Mouse (Mus musculus): ENCODE data around the gene Paox. TPM values are rescaled to one million over a fixed set of nuclear protein-coding genes. Genes with fewer than 3 reads are reported as not detected.
A peak's percentile ranks its signal among the peaks of the same experiment; 100 is the strongest.

The Paox gene
- polyA plus RNA-seq, 1 experiment from 2014 or later = 8.8 TPM

GRCm38 (mm10) chr7:140153383-140153782 lies 37.8 kb downstream of the Paox start:
- peak; percentile 35 for DNase-seq (ENCODE audit: low spot score)
- 11% methylated on average over 28 of the region's 28 CpGs for WGBS
- H3K4me3 ChIP-seq (ENCODE audit: low read depth, low read length) = peak overlapping the region; percentile 36
- H3K9ac ChIP-seq (ENCODE audit: low read length) = peak overlapping the region; percentile 67
- no peak overlapping the region for H3K27ac ChIP-seq (ENCODE audit: low read depth, low read length)
- no peaks in the 10 kb centered on the region for H3K36me3 ChIP-seq (ENCODE audit: control insufficient read depth, insufficient read depth, low read length)
- H3K9me3 ChIP-seq (replicated peaks; ENCODE audit: control insufficient read depth, low read length) = no peaks in the 10 kb centered on the region
- ATAC-seq = peak; percentile 47; the same call in 1 of the 2 replicates
- peaks cover 6% of the 10 kb centered on the region; the same call in 1 of the 2 replicates for H3K4me1 ChIP-seq (ENCODE audit: control insufficient read depth, insufficient read depth, low read length)
- no peaks in the 10 kb centered on the region for H3K27me3 ChIP-seq (replicated peaks; ENCODE audit: control insufficient read depth, insufficient read depth, low read length)
- H3K4me2 ChIP-seq (ENCODE audit: low read length) = peak overlapping the region; percentile 55

- H3K4me1 ChIP-seq (ENCODE audit: control insufficient read depth, insufficient read depth, low read length) = peaks cover 6% of the 10 kb centered on the region; the same call in 1 of the 2 replicates
- peak overlapping the region; percentile 67 for H3K9ac ChIP-seq (ENCODE audit: low read length)
- H3K27ac ChIP-seq (ENCODE audit: low read depth, low read length) = no peak overlapping the region
- 20% methylated on average over 4 of the region's 4 CpGs for WGBS
- no peaks in the 10 kb centered on the region for H3K27me3 ChIP-seq (replicated peaks; ENCODE audit: control insufficient read depth, insufficient read depth, low read length)
- DNase-seq (ENCODE audit: low spot score) = peak; percentile 5
- ATAC-seq = peak; percentile 13
- peak overlapping the region; percentile 36 for H3K4me3 ChIP-seq (ENCODE audit: low read depth, low read length)
- H3K36me3 ChIP-seq (ENCODE audit: control insufficient read depth, insufficient read depth, low read length) = no peaks in the 10 kb centered on the region
- peak overlapping the region; percentile 55 for H3K4me2 ChIP-seq (ENCODE audit: low read length)
- no peaks in the 10 kb centered on the region for H3K9me3 ChIP-seq (replicated peaks; ENCODE audit: control insufficient read depth, low read length)
Observed at GRCm38 (mm10) chr7:140153829-140154217, 38.2 kb downstream of the Paox start.

- H3K4me2 ChIP-seq (ENCODE audit: low read length) = peak within 1 kb of the TSS; percentile 55
- under 1% methylated on average over 28 of the region's 28 CpGs for WGBS
- no peaks in the 10 kb centered on the region for H3K27me3 ChIP-seq (replicated peaks; ENCODE audit: control insufficient read depth, insufficient read depth, low read length)
- peak within 1 kb of the TSS; percentile 36 for H3K4me3 ChIP-seq (ENCODE audit: low read depth, low read length)
- peaks cover 6% of the 10 kb centered on the region; the same call in 1 of the 2 replicates for H3K4me1 ChIP-seq (ENCODE audit: control insufficient read depth, insufficient read depth, low read length)
- H3K9ac ChIP-seq (ENCODE audit: low read length) = peak within 1 kb of the TSS; percentile 67
- DNase-seq (ENCODE audit: low spot score) (peak; percentile 55), ATAC-seq (peak; percentile 63)
- peak within 1 kb of the TSS; percentile 60; the same call in 1 of the 2 replicates for H3K27ac ChIP-seq (ENCODE audit: low read depth, low read length)
- H3K36me3 ChIP-seq (ENCODE audit: control insufficient read depth, insufficient read depth, low read length) = no peaks in the 10 kb centered on the region
- no peaks in the 10 kb centered on the region for H3K9me3 ChIP-seq (replicated peaks; ENCODE audit: control insufficient read depth, low read length)
Observed at GRCm38 (mm10) chr7:140154218-140154927, 38.8 kb downstream of the Paox start, which contains the start of gene Sprn. Gene Sprn (minus strand): TSS chr7:140154877.

GRCm38 (mm10) chr7:140160363-140160762 lies 44.8 kb downstream of the Paox start:
- Histone ChIP-seq H3K27ac (ENCODE audit: low read depth, low read length) (no peak overlapping the region), H3K4me2 (ENCODE audit: low read length) (no peak overlapping the region), H3K4me3 (ENCODE audit: low read depth, low read length) (no peak overlapping the region), H3K9ac (ENCODE audit: low read length) (no peak overlapping the region), H3K9me3 (replicated peaks; ENCODE audit: control insufficient read depth, low read length) (no peaks in the 10 kb centered on the region), H3K4me1 (ENCODE audit: control insufficient read depth, insufficient read depth, low read length) (no peaks in the 10 kb centered on the region), H3K27me3 (replicated peaks; ENCODE audit: control insufficient read depth, insufficient read depth, low read length) (no peaks in the 10 kb centered on the region), H3K36me3 (ENCODE audit: control insufficient read depth, insufficient read depth, low read length) (no peaks in the 10 kb centered on the region)
- 80% methylated on average over 3 of the region's 3 CpGs for WGBS
- DNase-seq (ENCODE audit: low spot score) (no peak), ATAC-seq (no peak)

GRCm38 (mm10) chr7:140164664-140165063 lies 49.1 kb downstream of the Paox start, which contains the start of gene Olfr522:
Gene Olfr522 (minus strand): TSS chr7:140164764.
- no peaks in the 10 kb centered on the region for H3K27me3 ChIP-seq (replicated peaks; ENCODE audit: control insufficient read depth, insufficient read depth, low read length)
- H3K4me2 ChIP-seq (ENCODE audit: low read length) = no peak within 1 kb of the TSS
- no peak within 1 kb of the TSS for H3K9ac ChIP-seq (ENCODE audit: low read length)
- 76% methylated on average over 7 of the region's 7 CpGs for WGBS
- no peaks in the 10 kb centered on the region for H3K9me3 ChIP-seq (replicated peaks; ENCODE audit: control insufficient read depth, low read length)
- H3K36me3 ChIP-seq (ENCODE audit: control insufficient read depth, insufficient read depth, low read length) = no peaks in the 10 kb centered on the region
- DNase-seq (ENCODE audit: low spot score) = no peak
- H3K27ac ChIP-seq (ENCODE audit: low read depth, low read length) = no peak within 1 kb of the TSS
- no peak within 1 kb of the TSS for H3K4me3 ChIP-seq (ENCODE audit: low read depth, low read length)
- H3K4me1 ChIP-seq (ENCODE audit: control insufficient read depth, insufficient read depth, low read length) = no peaks in the 10 kb centered on the region
- ATAC-seq = no peak

- Histone ChIP-seq H3K9me3 (replicated peaks; ENCODE audit: control insufficient read depth, low read length) (no peaks in the 10 kb centered on the region), H3K27ac (ENCODE audit: low read depth, low read length) (no peak overlapping the region), H3K4me3 (ENCODE audit: low read depth, low read length) (no peak overlapping the region), H3K36me3 (ENCODE audit: control insufficient read depth, insufficient read depth, low read length) (no peaks in the 10 kb centered on the region), H3K4me1 (ENCODE audit: control insufficient read depth, insufficient read depth, low read length) (no peaks in the 10 kb centered on the region), H3K4me2 (ENCODE audit: low read length) (no peak overlapping the region), H3K27me3 (replicated peaks; ENCODE audit: control insufficient read depth, insufficient read depth, low read length) (no peaks in the 10 kb centered on the region), H3K9ac (ENCODE audit: low read length) (no peak overlapping the region)
- 82% methylated on average over 1 of the region's 1 CpGs for WGBS
- no peak for DNase-seq (ENCODE audit: low spot score)
- no peak for ATAC-seq
Observed at GRCm38 (mm10) chr7:140167950-140168349, 52.4 kb downstream of the Paox start.

- ATAC-seq (no peak), DNase-seq (ENCODE audit: low spot score) (no peak)
- H3K27ac ChIP-seq (ENCODE audit: low read depth, low read length) = no peak overlapping the region
- WGBS = 86% methylated on average over 4 of the region's 4 CpGs
- no peaks in the 10 kb centered on the region for H3K36me3 ChIP-seq (ENCODE audit: control insufficient read depth, insufficient read depth, low read length)
- H3K9me3 ChIP-seq (replicated peaks; ENCODE audit: control insufficient read depth, low read length) = no peaks in the 10 kb centered on the region
- H3K27me3 ChIP-seq (replicated peaks; ENCODE audit: control insufficient read depth, insufficient read depth, low read length) = no peaks in the 10 kb centered on the region
- no peak overlapping the region for H3K4me2 ChIP-seq (ENCODE audit: low read length)
- no peak overlapping the region for H3K4me3 ChIP-seq (ENCODE audit: low read depth, low read length)
- H3K9ac ChIP-seq (ENCODE audit: low read length) = no peak overlapping the region
- H3K4me1 ChIP-seq (ENCODE audit: control insufficient read depth, insufficient read depth, low read length) = no peaks in the 10 kb centered on the region
Observed at GRCm38 (mm10) chr7:140169386-140169785, 53.8 kb downstream of the Paox start.

GRCm38 (mm10) chr7:140170863-140171262 lies 55.3 kb downstream of the Paox start:
- Histone ChIP-seq H3K9me3 (replicated peaks; ENCODE audit: control insufficient read depth, low read length) (no peaks in the 10 kb centered on the region), H3K36me3 (ENCODE audit: control insufficient read depth, insufficient read depth, low read length) (no peaks in the 10 kb centered on the region), H3K27me3 (replicated peaks; ENCODE audit: control insufficient read depth, insufficient read depth, low read length) (no peaks in the 10 kb centered on the region), H3K27ac (ENCODE audit: low read depth, low read length) (no peak overlapping the region), H3K9ac (ENCODE audit: low read length) (no peak overlapping the region), H3K4me2 (ENCODE audit: low read length) (no peak overlapping the region), H3K4me3 (ENCODE audit: low read depth, low read length) (no peak overlapping the region), H3K4me1 (ENCODE audit: control insufficient read depth, insufficient read depth, low read length) (no peaks in the 10 kb centered on the region)
- WGBS = 95% methylated on average over 3 of the region's 3 CpGs
- no peak for ATAC-seq
- DNase-seq (ENCODE audit: low spot score) = no peak

GRCm38 (mm10) chr7:140172936-140173335 lies 57.3 kb downstream of the Paox start, which contains the start of gene Olfr523:
Gene Olfr523 (plus strand): TSS chr7:140173217.
- no peaks in the 10 kb centered on the region for H3K9me3 ChIP-seq (replicated peaks; ENCODE audit: control insufficient read depth, low read length)
- no peak within 1 kb of the TSS for H3K4me2 ChIP-seq (ENCODE audit: low read length)
- DNase-seq (ENCODE audit: low spot score) = no peak
- no peaks in the 10 kb centered on the region for H3K27me3 ChIP-seq (replicated peaks; ENCODE audit: control insufficient read depth, insufficient read depth, low read length)
- H3K36me3 ChIP-seq (ENCODE audit: control insufficient read depth, insufficient read depth, low read length) = no peaks in the 10 kb centered on the region
- no peaks in the 10 kb centered on the region for H3K4me1 ChIP-seq (ENCODE audit: control insufficient read depth, insufficient read depth, low read length)
- H3K4me3 ChIP-seq (ENCODE audit: low read depth, low read length) = no peak within 1 kb of the TSS
- ATAC-seq = no peak
- WGBS = 65% methylated on average over 1 of the region's 1 CpGs
- no peak within 1 kb of the TSS for H3K27ac ChIP-seq (ENCODE audit: low read depth, low read length)
- H3K9ac ChIP-seq (ENCODE audit: low read length) = no peak within 1 kb of the TSS

Data from forebrain, embryonic 14.5 days (tissue).